Mouse (Mus musculus) kidney, postnatal 0 days (tissue): ENCODE measurements around the gene Syce2. TPM values are rescaled to one million over a fixed set of nuclear protein-coding genes. Genes with fewer than 3 reads are reported as not detected.
A peak's percentile ranks its signal among the peaks of the same experiment; 100 is the strongest.
"Not testable (repeated sequence)": the region's sequence is repeated elsewhere in the genome, so short reads cannot be mapped to it uniquely, and the experiment has no call there.

Experiments
- ATAC-seq: fragments of 200-750 bp; cut with Nextera tagmentation; replicated peaks from 2 replicates; pipeline ENCODE4 v1.8.0; 2017; ENCODE audit warnings: low read depth, moderate number of reproducible peaks, moderate TSS enrichment, moderate library complexity; ENCODE audit not compliant: low FRiP score
- DNase-seq: peaks from one replicate; pipeline ENCODE4 v3.0.0-alpha.2; 2016; ENCODE audit warnings: low spot score
- H3K27ac ChIP-seq: fragments of 300-500 bp; sonication (generic); 2 replicates; pipeline ENCODE4 v1.5.1; 2014; ENCODE audit warnings: mild to moderate bottlenecking
- H3K27me3 ChIP-seq: fragments of 300-500 bp; sonication (generic); 2 replicates; pipeline ENCODE4 v1.6.1; 2014; ENCODE audit warnings: low read length, mixed read lengths; ENCODE audit not compliant: insufficient read depth
- H3K36me3 ChIP-seq: fragments of 300-500 bp; sonication (generic); 2 replicates; pipeline ENCODE4 v1.6.1; 2014; ENCODE audit warnings: low read length, mixed read lengths; ENCODE audit not compliant: insufficient read depth
- H3K4me1 ChIP-seq: fragments of 300-500 bp; sonication (generic); replicated peaks from 2 replicates; pipeline ENCODE4 v1.6.1; 2014; ENCODE audit warnings: antibody characterized with exemption, low read length, mixed read lengths; ENCODE audit not compliant: insufficient read depth
- H3K4me2 ChIP-seq: fragments of 300-500 bp; sonication (generic); 2 replicates; pipeline ENCODE4 v1.6.1; 2014; ENCODE audit warnings: mild to moderate bottlenecking, low read length, moderate library complexity, mixed read lengths
- H3K4me3 ChIP-seq: fragments of 300-500 bp; sonication (generic); replicated peaks from 2 replicates; pipeline ENCODE4 v1.5.1; 2014; ENCODE audit warnings: low read depth, low read length
- H3K9ac ChIP-seq: fragments of 300-500 bp; sonication (generic); 2 replicates; pipeline ENCODE4 v1.6.1; 2014; ENCODE audit warnings: low read depth, low read length
- H3K9me3 ChIP-seq: fragments of 300-500 bp; sonication (generic); replicated peaks from 2 replicates; pipeline ENCODE4 v1.6.1; 2016; ENCODE audit warnings: low read length, inconsistent platforms, mixed read lengths
- CTCF ChIP-seq: IDR thresholded peaks from 2 replicates; pipeline ENCODE4 v1.5.1; 2016; ENCODE audit warnings: antibody characterized with exemption, low read depth, mild to moderate bottlenecking, moderate library complexity
- WGBS: fragments of 180-500 bp; shearing (Covaris S2); extraction: QIAGEN DNeasy Blood & Tissue Kit; methylation state at CpG from one replicate; pipeline ENCODE4 v1.1.7; 2014; 5-methylcytosine and 5-hydroxymethylcytosine counted together
- polyA plus RNA-seq: library from polyadenylated mRNA; unstranded; fragments of >200 nt; fragmentation: Nextera tagmentation; extraction: Ambion mirVana; gene quantifications from 2 replicates; pipeline ENCODE4 v1.2.1, GENCODE M21; 2015

Syce2 gene
- polyA plus RNA-seq, result 43.0 and 45.7 TPM in 2 replicates

DNA sequence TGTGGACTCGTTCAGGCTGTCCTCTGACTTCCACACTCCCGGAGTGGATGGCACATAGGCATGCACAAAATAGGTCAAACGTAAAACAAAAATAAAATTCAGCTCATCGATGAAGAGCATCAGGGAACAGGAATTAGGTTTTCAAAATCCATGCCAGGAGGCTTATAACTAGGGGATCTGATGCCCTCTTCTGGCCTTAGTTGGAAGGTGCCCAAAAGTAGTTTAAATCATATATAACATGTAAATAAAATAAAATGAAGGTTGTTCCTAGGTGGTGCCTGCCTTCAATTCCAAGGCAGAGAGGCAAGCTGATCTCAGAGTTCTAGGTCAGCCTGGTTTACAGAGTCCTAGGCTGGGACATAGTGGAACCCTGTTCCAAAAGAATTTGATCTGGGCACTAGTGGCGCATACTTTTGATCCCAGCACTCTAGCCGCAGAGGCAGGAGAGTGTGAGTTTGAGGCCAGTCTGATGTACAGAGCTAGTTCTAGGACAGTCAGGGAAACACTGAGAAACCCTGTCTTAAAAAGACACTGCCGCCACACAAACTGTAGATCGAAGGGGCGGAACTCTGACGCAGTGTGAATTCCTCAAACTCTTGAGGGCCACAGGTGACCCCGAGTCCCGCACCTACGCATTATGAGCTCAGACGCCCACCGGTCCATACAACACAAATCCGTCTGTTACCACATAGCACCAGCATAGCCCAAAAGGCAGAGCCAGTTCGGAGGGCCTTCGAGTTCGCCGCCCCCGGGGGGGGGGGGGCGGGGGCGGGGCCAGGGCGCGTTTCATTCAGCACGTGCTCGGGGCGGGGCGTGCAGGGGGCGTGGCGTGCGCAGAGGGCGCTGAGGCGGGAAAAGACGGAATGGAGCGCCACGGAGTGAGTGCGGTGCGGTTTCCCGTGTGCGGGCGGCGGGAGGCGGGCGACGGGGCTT is at the start of gene Syce2:
Gene Syce2 (plus strand): TSS at position 736 of the 933 bp plus-strand sequence.
- 11% methylated on average over 46 of the region's 46 CpGs for WGBS
- peak; percentile 69 for TF ChIP-seq CTCF
- Histone ChIP-seq H3K4me1 (peaks cover 9% of the 10 kb centered on the region), H3K4me2 (peak within 1 kb of the TSS; percentile 94), H3K9me3 (no peaks in the 10 kb centered on the region), H3K27me3 (no peaks in the 10 kb centered on the region), H3K27ac (peak within 1 kb of the TSS; percentile 8; the same call in 1 of the 2 replicates), H3K9ac (peak within 1 kb of the TSS; percentile 59), H3K4me3 (peak within 1 kb of the TSS; percentile 51), H3K36me3 (peaks cover 29% of the 10 kb centered on the region)
- DNase-seq (peak; percentile 80), ATAC-seq (peak; percentile 84)

GRCm38 (mm10) chr8:84822723-84823122 is 49.2 kb upstream of the Syce2 start, which contains the start of gene Dand5:
Gene Dand5, minus strand, starts transcription at chr8:84822823.
- no peak within 1 kb of the TSS for H3K27ac ChIP-seq
- ATAC-seq, result no peak
- no peak within 1 kb of the TSS for H3K4me3 ChIP-seq
- H3K9ac ChIP-seq, result no peak within 1 kb of the TSS
- no peaks in the 10 kb centered on the region for H3K9me3 ChIP-seq
- no peak for DNase-seq
- no peak for TF ChIP-seq CTCF
- no peaks in the 10 kb centered on the region for H3K27me3 ChIP-seq
- H3K4me2 ChIP-seq, result peak within 1 kb of the TSS; percentile 24; the same call in 1 of the 2 replicates
- WGBS, result 52% methylated on average over 3 of the region's 3 CpGs
- no peaks in the 10 kb centered on the region for H3K4me1 ChIP-seq
- no peaks in the 10 kb centered on the region for H3K36me3 ChIP-seq

DNA sequence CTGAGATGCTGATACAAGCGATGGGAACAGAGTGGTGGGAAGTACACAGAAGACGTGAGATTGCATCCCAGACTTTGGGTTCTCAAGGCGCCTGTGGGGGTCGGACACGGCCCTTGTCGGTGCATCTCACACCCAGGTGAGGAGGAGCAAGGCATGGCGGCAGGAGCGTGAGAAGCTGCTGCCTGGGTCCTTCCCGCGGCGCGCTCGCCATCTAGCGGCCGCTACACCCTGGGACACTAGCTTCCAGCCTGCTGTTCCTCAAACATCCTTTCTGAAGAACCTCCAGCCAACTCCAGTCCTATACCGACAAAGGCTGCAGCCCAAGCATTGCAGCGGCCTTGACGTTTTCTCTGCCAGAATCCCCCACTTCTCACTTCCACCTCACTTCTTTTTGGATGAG is 48.3 kb upstream of the Syce2 start:
- peak; percentile 92 for TF ChIP-seq CTCF

DNA sequence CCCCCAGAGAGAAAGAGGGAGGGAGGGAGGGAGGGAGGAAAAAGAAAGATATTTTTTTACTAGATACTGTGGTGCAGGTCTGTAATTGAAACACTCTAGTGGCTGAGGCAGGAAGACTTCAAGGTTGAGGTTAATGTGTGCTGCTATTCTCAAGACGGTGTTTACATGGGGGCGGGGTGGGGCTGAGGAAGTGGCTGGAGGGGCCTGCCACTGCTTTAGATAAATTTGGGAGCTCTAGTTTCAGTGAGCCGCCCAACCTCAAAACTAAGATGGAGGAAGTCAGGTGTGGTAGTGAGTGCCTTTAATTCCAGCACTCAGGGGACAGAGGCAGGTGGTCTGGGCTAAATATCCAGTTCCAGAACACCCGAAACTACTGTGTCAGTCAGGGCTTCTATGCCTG is 46.3 kb upstream of the Syce2 start:
- Histone ChIP-seq H3K4me3 (no peak overlapping the region), H3K9me3 (no peaks in the 10 kb centered on the region), H3K27me3 (no peaks in the 10 kb centered on the region), H3K36me3 (no peaks in the 10 kb centered on the region), H3K4me2 (no peak overlapping the region), H3K27ac (no peak overlapping the region), H3K4me1 (no peaks in the 10 kb centered on the region), H3K9ac (no peak overlapping the region)
- no peak for TF ChIP-seq CTCF
- 56% methylated on average over 4 of the region's 4 CpGs for WGBS
- ATAC-seq (no peak), DNase-seq (no peak)

More for the DNA sequence above, 48.3 kb upstream of the Syce2 start:
- Histone ChIP-seq H3K27me3 (no peaks in the 10 kb centered on the region), H3K4me2 (peak overlapping the region; percentile 24; the same call in 1 of the 2 replicates), H3K36me3 (no peaks in the 10 kb centered on the region), H3K9me3 (no peaks in the 10 kb centered on the region), H3K4me1 (no peaks in the 10 kb centered on the region), H3K9ac (no peak overlapping the region), H3K4me3 (no peak overlapping the region), H3K27ac (no peak overlapping the region)
- DNase-seq (peak; percentile 88), ATAC-seq (peak; percentile 59; the same call in 1 of the 2 replicates)
- 0% methylated on average over 18 of the region's 18 CpGs for WGBS

- not testable (repeated sequence) for H3K9me3 ChIP-seq, H3K9ac ChIP-seq, H3K4me3 ChIP-seq, H3K27me3 ChIP-seq, H3K36me3 ChIP-seq, DNase-seq, H3K4me1 ChIP-seq, H3K4me2 ChIP-seq, H3K27ac ChIP-seq, ATAC-seq
- WGBS, result 72% methylated on average over 1 of the region's 2 CpGs
Measured at GRCm38 (mm10) chr8:84826518-84826917, 45.4 kb upstream of the Syce2 start.

- Histone ChIP-seq H3K36me3 (peaks cover 25% of the 10 kb centered on the region), H3K4me3 (peak within 1 kb of the TSS; percentile 95), H3K9ac (peak within 1 kb of the TSS; percentile 96), H3K9me3 (no peaks in the 10 kb centered on the region), H3K4me1 (no peaks in the 10 kb centered on the region), H3K4me2 (peak within 1 kb of the TSS; percentile 65), H3K27ac (peak within 1 kb of the TSS; percentile 94), H3K27me3 (no peaks in the 10 kb centered on the region)
- no peak for TF ChIP-seq CTCF
- 84% methylated on average over 11 of the region's 11 CpGs for WGBS
- ATAC-seq (no peak), DNase-seq (no peak)
Measured at GRCm38 (mm10) chr8:84831490-84831889, 40.4 kb upstream of the Syce2 start, which contains the start of gene Gadd45gip1. Gene Gadd45gip1, plus strand, starts transcription at chr8:84831522.
